Mouse (Mus musculus) limb, embryonic 10.5 days (tissue): ENCODE measurements at regions not wholly inside any gene's neighbourhood (a gene's known extent, or its start where the extent isn't known, plus 50 kb on each side); places are given as distances from the start of the nearest gene placed in this dataset.

Experiments
- DNase-seq: peaks from one replicate; pipeline ENCODE4 v3.0.0-alpha.2; 2017; ENCODE audit warnings: low spot score
- H3K27ac ChIP-seq: fragments of 300-500 bp; sonication (generic); 2 replicates; pipeline ENCODE4 v1.5.1; 2016; ENCODE audit warnings: mild to moderate bottlenecking
- H3K27me3 ChIP-seq: fragments of 300-500 bp; sonication (generic); 2 replicates; pipeline ENCODE4 v1.6.1; 2016; ENCODE audit warnings: low read depth, mild to moderate bottlenecking; ENCODE audit not compliant: poor library complexity, severe bottlenecking
- H3K36me3 ChIP-seq: fragments of 300-500 bp; sonication (generic); 2 replicates; pipeline ENCODE4 v1.6.1; 2016; ENCODE audit warnings: mild to moderate bottlenecking, moderate library complexity
- H3K4me1 ChIP-seq: fragments of 300-500 bp; sonication (generic); 2 replicates; pipeline ENCODE4 v1.6.1; 2016
- H3K4me3 ChIP-seq: fragments of 300-500 bp; sonication (generic); 2 replicates; pipeline ENCODE4 v1.5.1; 2016; ENCODE audit warnings: mild to moderate bottlenecking, moderate library complexity
- H3K9me3 ChIP-seq: fragments of 300-500 bp; sonication (generic); replicated peaks from 2 replicates; pipeline ENCODE4 v1.6.1; 2016; ENCODE audit warnings: mild to moderate bottlenecking
- WGBS: fragments of 180-500 bp; shearing (Covaris S2); methylation state at CpG from one replicate; pipeline ENCODE4 v1.1.7; 2016; 5-methylcytosine and 5-hydroxymethylcytosine counted together

DNA sequence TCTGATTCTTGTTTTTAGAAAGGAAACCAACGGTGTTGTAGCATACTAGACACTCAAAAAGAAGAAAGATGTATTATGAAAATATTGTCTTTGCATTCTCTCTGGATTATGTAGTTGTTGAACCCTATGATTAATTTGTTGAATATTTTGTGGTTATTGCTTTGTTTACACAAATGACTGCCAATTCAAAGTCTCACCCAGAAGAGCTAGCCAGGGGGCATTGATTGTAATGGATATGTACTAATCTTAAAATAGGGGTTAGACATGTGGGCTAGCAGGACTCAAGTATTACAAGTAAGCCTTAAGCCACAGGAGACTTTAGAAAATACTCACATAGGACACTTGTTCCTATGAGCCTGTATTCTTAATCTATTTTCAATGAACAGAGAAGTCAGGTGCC, 135.3 kb upstream of the Tnfaip3 start:
- no peaks in the 10 kb centered on the region for H3K9me3 ChIP-seq
- no peak for DNase-seq
- no peak overlapping the region for H3K27ac ChIP-seq
- H3K27me3 ChIP-seq: no peaks in the 10 kb centered on the region
- H3K36me3 ChIP-seq: no peaks in the 10 kb centered on the region
- no peak overlapping the region for H3K4me3 ChIP-seq
- H3K4me1 ChIP-seq: no peaks in the 10 kb centered on the region
- 96% methylated on average over 1 of the region's 1 CpGs for WGBS

DNA sequence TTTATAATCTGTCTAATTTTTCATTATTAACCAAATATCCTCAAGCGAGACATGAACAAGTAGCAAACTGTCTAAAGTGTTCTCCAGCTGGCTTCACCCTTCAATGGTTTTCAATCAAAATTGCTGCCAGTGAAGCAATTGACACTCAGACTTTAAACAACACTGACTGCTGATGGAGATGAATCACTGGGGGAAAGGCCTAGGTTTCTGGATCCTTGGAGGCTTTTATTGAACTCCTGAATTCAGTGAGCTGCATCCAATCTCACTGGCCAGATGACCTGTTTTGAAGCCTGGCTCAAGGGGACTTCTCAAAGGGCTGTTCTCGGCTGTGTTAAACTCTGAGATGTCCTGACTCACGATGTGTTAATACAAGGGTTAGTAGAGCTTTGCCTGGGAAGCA, 134.5 kb upstream of the Tnfaip3 start:
- no peak for DNase-seq
- 47% methylated on average over 3 of the region's 3 CpGs for WGBS
- no peak overlapping the region for H3K4me3 ChIP-seq
- no peaks in the 10 kb centered on the region for H3K27me3 ChIP-seq
- no peaks in the 10 kb centered on the region for H3K36me3 ChIP-seq
- no peaks in the 10 kb centered on the region for H3K9me3 ChIP-seq
- no peak overlapping the region for H3K27ac ChIP-seq
- no peaks in the 10 kb centered on the region for H3K4me1 ChIP-seq

- no peaks in the 10 kb centered on the region for H3K9me3 ChIP-seq
- no peak for DNase-seq
- no peaks in the 10 kb centered on the region for H3K27me3 ChIP-seq
- 85% methylated on average over 4 of the region's 4 CpGs for WGBS
- no peaks in the 10 kb centered on the region for H3K36me3 ChIP-seq
- no peak overlapping the region for H3K27ac ChIP-seq
- H3K4me3 ChIP-seq: no peak overlapping the region
- no peaks in the 10 kb centered on the region for H3K4me1 ChIP-seq
These were observed 133.9 kb upstream of the Tnfaip3 start for GRCm38 (mm10) chr10:19149196-19149869.

GRCm38 (mm10) chr10:19141481-19141880, 126.0 kb upstream of the Tnfaip3 start:
- 91% methylated on average over 3 of the region's 3 CpGs for WGBS
- no peak for DNase-seq
- Histone ChIP-seq H3K27ac (no peak overlapping the region), H3K36me3 (no peaks in the 10 kb centered on the region), H3K9me3 (no peaks in the 10 kb centered on the region), H3K4me3 (no peak overlapping the region), H3K27me3 (no peaks in the 10 kb centered on the region), H3K4me1 (no peaks in the 10 kb centered on the region)

DNA sequence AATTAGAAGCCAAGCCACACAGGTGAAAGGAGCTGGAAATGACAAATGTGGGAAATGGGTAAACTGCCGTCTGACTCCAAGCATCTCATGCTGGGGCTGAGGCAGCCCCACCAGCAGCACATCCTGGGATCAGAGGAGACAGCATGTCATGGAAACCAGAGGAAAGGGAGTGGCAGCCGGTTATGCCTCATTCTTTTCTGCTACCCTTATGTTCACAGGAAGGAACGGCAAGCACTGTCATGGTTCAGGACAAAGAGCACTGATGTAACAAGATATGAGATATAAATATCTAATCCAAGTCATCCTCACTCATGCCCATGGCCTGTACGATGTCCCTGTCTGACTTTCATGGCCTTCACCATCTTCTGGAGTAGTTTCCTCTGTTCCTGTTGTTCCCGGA, 125.2 kb upstream of the Tnfaip3 start:
- no peak overlapping the region for H3K4me3 ChIP-seq
- H3K36me3 ChIP-seq: no peaks in the 10 kb centered on the region
- 82% methylated on average over 5 of the region's 5 CpGs for WGBS
- no peaks in the 10 kb centered on the region for H3K4me1 ChIP-seq
- no peak overlapping the region for H3K27ac ChIP-seq
- DNase-seq: no peak
- no peaks in the 10 kb centered on the region for H3K27me3 ChIP-seq
- H3K9me3 ChIP-seq: no peaks in the 10 kb centered on the region

GRCm38 (mm10) chr10:19139234-19139633, 123.8 kb upstream of the Tnfaip3 start:
- H3K4me3 ChIP-seq: no peak overlapping the region
- WGBS: 89% methylated on average over 2 of the region's 2 CpGs
- no peak for DNase-seq
- H3K27ac ChIP-seq: no peak overlapping the region
- no peaks in the 10 kb centered on the region for H3K9me3 ChIP-seq
- H3K36me3 ChIP-seq: no peaks in the 10 kb centered on the region
- H3K27me3 ChIP-seq: no peaks in the 10 kb centered on the region
- no peaks in the 10 kb centered on the region for H3K4me1 ChIP-seq

GRCm38 (mm10) chr10:19138258-19138657, 122.8 kb upstream of the Tnfaip3 start:
- H3K4me3 ChIP-seq: no peak overlapping the region
- H3K9me3 ChIP-seq: no peaks in the 10 kb centered on the region
- H3K27me3 ChIP-seq: no peaks in the 10 kb centered on the region
- no peak for DNase-seq
- no peaks in the 10 kb centered on the region for H3K36me3 ChIP-seq
- no peaks in the 10 kb centered on the region for H3K4me1 ChIP-seq
- H3K27ac ChIP-seq: no peak overlapping the region
- WGBS: 94% methylated on average over 1 of the region's 1 CpGs

DNA sequence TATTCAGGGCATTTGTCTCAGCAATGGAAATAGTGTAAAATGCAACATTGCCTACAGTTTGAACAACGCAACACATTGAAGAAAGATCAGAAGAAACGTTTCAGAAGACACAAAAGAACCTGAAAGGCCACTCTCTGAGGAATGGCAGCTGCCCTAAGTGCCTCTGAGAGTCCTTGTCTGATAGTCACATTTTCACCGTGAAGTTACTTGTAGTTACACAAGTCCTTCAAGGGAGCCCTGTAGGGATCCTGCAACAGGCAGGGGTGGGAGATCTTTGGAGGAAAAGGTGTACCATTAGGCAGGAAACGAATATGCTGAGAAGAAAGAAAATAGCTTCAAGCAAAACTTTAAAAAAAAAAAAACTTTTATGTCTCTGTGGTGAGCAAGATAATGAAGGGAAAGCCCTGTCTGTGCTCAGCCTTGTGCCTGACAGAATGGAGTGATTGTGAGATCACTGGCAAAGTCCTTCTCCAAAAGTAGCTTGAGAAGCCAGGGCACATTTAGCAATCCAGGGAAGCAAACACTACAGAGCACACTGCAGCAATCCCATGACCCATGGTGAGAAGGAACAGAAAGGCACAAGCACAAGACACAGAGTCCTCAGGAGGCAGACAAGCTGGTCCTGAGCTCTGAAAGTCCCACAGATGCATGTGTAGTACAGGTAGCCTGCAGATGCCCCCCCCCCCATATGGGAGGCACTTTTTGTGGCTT, 112.3 kb upstream of the Tnfaip3 start:
- Histone ChIP-seq H3K36me3 (no peaks in the 10 kb centered on the region), H3K9me3 (no peaks in the 10 kb centered on the region), H3K27ac (no peak overlapping the region), H3K4me3 (no peak overlapping the region), H3K4me1 (0 out of 2 replicates have a peak, but pooled peaks cover 7% of the 10 kb centered on the region), H3K27me3 (no peaks in the 10 kb centered on the region)
- 71% methylated on average over 4 of the region's 4 CpGs for WGBS
- no peak for DNase-seq

DNA sequence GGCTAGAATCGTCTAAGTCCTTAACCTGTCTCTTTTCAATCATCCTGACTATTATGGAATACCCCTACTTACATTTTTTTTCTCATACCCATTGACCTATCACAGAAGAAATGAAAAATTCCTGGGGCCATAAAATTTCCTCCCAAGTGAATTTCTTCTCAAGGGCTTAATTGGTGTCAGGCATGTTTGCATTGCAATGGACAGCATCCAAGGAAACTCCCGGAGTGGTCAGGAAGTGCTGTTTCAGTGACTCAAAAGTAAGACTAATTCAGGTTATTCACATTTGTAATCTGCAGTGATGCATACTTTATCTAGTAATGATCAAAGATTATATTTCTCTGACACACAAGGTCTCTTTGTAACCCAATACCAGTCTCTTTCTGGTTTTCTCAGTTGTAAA, 111.5 kb upstream of the Tnfaip3 start:
- H3K4me1 ChIP-seq: 0 out of 2 replicates have a peak, but pooled peaks cover 7% of the 10 kb centered on the region
- no peaks in the 10 kb centered on the region for H3K36me3 ChIP-seq
- no peak overlapping the region for H3K27ac ChIP-seq
- no peak for DNase-seq
- no peaks in the 10 kb centered on the region for H3K27me3 ChIP-seq
- H3K9me3 ChIP-seq: no peaks in the 10 kb centered on the region
- WGBS: 77% methylated on average over 2 of the region's 2 CpGs
- no peak overlapping the region for H3K4me3 ChIP-seq

DNA sequence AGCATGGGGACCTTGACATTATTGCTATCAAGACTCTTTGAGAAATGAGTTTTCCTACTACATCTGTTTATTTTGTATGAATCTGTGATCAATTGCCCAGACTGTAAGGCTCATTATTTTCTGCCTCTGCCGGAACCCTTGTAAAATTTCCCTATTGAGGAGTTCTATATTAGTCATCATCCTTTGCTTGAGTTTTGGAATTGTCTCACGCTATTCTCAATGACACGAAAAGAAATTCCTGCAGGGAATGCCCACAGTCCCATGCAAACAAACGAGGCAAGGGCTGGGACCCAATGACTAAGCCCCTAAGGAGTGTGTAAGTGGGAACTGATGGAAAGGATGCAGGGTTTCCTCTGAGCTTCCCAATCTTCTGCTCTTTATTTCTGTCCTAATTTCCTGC, 111.0 kb upstream of the Tnfaip3 start:
- Histone ChIP-seq H3K9me3 (no peaks in the 10 kb centered on the region), H3K36me3 (no peaks in the 10 kb centered on the region), H3K4me3 (no peak overlapping the region), H3K27me3 (no peaks in the 10 kb centered on the region), H3K4me1 (0 out of 2 replicates have a peak, but pooled peaks cover 7% of the 10 kb centered on the region), H3K27ac (no peak overlapping the region)
- DNase-seq: no peak
- WGBS: 85% methylated on average over 4 of the region's 4 CpGs

DNA sequence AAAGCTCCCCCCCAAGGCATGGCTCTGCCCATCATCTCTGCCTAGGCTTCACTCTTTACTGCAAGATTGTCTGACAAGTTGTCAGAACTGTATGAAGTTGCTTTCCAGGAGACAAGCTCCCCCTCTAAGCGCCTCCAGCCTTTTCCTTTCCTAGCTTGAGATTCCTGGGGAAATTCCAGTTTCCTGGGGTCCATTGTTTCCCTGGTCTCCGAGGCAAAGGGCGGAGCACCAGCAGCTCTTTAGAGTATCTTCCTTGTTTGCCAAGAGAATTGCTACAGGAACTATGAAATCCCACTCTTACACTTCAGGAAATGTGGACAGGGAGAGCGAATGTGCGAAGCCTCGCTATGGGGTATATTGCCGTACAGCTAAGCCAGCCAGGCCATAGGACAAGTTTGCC, 108.2 kb upstream of the Tnfaip3 start:
- Histone ChIP-seq H3K36me3 (no peaks in the 10 kb centered on the region), H3K27me3 (no peaks in the 10 kb centered on the region), H3K4me3 (no peak overlapping the region), H3K4me1 (0 out of 2 replicates have a peak, but pooled peaks cover 7% of the 10 kb centered on the region), H3K9me3 (no peaks in the 10 kb centered on the region), H3K27ac (no peak overlapping the region)
- WGBS: 83% methylated on average over 7 of the region's 7 CpGs
- DNase-seq: no peak

DNA sequence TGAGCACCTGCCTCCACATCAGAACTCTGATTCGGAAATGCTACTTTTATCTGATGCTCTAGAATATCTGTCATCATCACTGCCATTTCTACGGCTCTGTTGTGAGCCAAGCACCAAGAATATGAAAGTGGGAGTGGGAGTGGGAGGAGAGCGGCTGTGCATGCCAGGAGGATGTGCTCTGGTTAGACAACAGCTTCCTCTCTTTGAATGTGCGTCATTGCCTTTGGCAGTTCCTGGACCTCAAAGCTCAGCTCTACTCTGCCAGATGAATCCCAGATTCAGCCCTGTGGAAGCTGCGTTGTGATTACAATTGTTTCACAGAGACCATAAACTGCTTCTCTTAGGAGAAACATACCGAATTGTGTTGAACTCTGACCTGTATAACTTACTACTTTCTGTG, 106.8 kb upstream of the Tnfaip3 start:
- no peaks in the 10 kb centered on the region for H3K27me3 ChIP-seq
- H3K27ac ChIP-seq: no peak overlapping the region
- no peak for DNase-seq
- peaks cover 10% of the 10 kb centered on the region; the same call in 1 of the 2 replicates for H3K4me1 ChIP-seq
- no peaks in the 10 kb centered on the region for H3K36me3 ChIP-seq
- WGBS: 74% methylated on average over 6 of the region's 6 CpGs
- no peak overlapping the region for H3K4me3 ChIP-seq
- no peaks in the 10 kb centered on the region for H3K9me3 ChIP-seq

- no peaks in the 10 kb centered on the region for H3K9me3 ChIP-seq
- DNase-seq: no peak
- no peak overlapping the region for H3K4me3 ChIP-seq
- peaks cover 11% of the 10 kb centered on the region; the same call in 1 of the 2 replicates for H3K4me1 ChIP-seq
- WGBS: 79% methylated on average over 8 of the region's 8 CpGs
- no peaks in the 10 kb centered on the region for H3K27me3 ChIP-seq
- no peak overlapping the region for H3K27ac ChIP-seq
- H3K36me3 ChIP-seq: no peaks in the 10 kb centered on the region
These were observed 104.0 kb upstream of the Tnfaip3 start for GRCm38 (mm10) chr10:19119281-19120049.
